Mouse (Mus musculus) fat pad, adult 2 months (tissue): Measurements from ENCODE around the gene Cyb5r4.
"Not testable (repeated sequence)": the region's sequence is repeated elsewhere in the genome, so short reads cannot be mapped to it uniquely, and the experiment has no call there.

Experiments used
- DNase-seq: peaks from one replicate; pipeline ENCODE4 v3.0.0-alpha.2; 2011; ENCODE audit warnings: low read depth, low spot score; ENCODE audit errors: extremely low read depth

Cyb5r4 gene

GRCm38 (mm10) chr9:87021778-87022523 is at the start of gene Cyb5r4:
Cyb5r4 (plus strand) TSS chr9:87022014.
- DNase-seq = peak; percentile 43

DNA sequence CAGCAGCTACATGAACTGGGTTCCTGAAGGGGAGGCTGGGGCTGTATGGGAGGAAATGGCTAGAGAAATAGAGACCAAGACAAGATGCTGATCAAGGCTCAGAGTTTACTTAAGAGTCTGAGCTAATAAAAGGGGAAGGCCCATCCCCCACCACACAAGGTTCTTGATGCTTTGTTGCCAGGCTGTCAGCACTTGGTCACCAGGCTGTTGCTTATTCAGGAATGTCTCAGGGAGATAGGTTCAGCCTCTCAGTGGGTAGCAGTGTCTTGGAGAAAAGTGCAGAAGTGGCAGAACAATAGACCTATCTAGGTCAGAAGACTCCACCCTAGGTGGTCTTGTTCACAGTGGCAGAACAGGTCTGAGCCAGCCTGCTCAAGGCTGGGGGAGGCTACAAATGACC is 49.3 kb upstream of the Cyb5r4 start:
- not testable (repeated sequence) for DNase-seq

DNA sequence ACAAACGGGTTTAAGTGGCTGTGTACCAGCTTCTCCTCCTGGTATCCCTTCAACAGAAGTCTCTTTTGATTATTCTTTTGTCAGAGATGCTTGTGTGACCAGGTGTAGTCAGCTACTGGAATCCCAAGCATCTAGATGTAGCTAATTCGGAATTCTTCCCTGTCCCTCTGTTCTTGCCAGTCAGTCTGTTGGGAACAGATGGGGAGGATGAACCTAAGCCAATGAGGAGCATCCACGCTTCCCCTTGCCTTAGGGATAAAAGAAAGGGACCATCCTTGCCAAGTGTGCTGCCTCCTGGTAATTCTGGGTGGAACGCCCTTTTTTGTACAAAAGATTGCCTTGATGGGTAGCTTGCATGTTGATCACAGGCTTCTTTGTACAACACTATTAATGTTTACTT is 48.3 kb upstream of the Cyb5r4 start:
- DNase-seq = no peak

GRCm38 (mm10) chr9:86976896-86977295 is 44.9 kb upstream of the Cyb5r4 start:
- no peak for DNase-seq

DNA sequence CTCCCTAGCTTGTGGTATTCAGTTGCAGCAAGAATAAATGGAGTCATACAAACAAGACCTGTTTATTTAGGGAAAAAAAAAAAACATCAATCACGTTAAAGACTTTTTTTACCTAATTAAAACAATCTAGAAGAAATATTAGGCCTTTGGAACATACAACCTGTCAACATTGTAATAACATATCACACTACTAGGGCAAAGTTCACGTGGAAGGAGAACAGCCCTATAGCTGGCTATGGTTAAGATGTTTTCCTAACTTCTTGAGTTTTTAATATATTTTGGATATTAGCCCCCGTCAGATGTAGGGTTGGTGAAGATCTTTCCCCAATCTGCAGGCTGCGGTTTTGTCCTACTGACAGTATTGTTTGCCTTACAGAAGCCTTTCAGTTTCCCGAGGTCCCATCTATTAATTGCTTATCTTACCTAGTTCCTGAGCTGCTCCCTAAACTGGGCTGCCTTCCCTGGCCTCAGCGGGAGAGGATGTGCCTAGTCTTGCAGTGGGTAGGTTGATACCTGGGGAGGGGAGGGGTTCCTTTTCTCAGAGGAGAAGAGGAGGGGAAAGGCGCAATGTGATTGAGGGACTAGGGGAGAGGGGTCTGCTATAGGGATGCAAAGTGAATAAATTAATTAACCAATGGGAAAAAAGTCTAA is 43.4 kb upstream of the Cyb5r4 start:
- no peak for DNase-seq

DNA sequence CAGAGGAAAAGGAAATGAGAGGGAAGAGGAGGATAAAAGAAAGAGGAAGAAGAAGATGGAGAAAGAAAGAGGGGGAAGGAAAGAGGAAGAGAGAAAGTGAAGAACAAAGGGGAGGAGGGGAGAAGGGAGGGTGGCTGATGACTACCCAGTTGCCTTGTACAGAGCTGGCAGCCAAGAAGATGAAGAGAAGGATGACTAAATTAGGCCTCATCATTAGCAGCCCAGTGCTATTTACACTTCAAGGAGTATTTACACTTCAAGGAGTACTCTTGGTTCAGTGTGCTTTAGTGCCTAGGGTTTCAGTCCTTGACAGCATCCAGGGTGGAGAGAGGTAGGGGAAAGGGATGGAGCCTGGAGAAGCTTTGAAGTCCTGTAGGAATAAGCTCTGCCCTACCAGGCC is 41.8 kb upstream of the Cyb5r4 start:
- DNase-seq = no peak

- DNase-seq = no peak
Observed at GRCm38 (mm10) chr9:86980942-86981341, 40.9 kb upstream of the Cyb5r4 start.

- no peak for DNase-seq
Observed at GRCm38 (mm10) chr9:86981551-86981950, 40.3 kb upstream of the Cyb5r4 start.

DNA sequence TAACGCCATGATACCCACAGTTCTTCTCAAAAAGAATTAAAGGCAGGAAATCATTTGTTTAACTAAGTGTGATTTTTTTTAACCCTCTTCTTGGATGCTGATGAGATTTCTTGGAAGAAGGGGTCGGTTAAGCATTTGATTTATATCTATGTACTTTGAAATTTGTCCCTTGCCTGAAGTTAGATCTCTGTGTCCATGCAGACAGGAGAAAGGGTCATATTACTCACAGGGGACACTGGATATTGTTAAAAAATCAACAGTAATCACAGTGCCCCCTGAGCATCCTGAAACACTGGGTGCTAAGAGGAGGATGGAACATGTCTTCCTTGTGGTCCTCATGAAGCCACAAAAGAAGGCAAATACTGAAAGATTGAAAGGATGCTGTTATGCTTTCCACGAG is 37.2 kb upstream of the Cyb5r4 start:
- no peak for DNase-seq

GRCm38 (mm10) chr9:86985105-86985504 is 36.7 kb upstream of the Cyb5r4 start:
- no peak for DNase-seq

DNA sequence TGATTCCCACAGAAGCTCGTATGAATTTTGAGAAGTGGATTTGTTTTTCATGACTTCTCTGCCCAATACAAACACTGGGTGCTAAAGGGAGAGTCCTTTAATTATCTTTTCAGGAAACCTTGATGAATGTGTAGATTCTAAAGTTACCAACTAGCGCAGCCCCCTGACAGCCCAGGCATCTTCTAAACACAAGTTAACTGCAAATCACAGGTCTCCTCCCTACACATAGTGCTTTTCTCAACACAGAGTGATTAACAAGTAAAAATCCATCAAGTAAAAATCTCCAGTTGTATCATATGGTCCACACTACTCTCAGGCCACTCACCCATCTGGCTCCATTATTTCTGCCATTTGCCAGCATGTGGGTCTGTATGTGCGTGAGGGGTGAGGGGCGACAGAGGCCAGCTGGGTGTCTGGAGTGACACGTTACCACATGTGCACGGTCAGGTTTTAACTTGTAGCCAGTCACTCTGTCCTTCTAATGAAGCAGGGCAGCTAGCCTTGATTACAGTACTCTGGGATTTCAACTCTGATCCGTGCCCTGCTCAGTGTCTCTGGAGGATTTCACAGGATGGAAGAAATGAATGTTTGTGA is 35.0 kb upstream of the Cyb5r4 start:
- DNase-seq = no peak

DNA sequence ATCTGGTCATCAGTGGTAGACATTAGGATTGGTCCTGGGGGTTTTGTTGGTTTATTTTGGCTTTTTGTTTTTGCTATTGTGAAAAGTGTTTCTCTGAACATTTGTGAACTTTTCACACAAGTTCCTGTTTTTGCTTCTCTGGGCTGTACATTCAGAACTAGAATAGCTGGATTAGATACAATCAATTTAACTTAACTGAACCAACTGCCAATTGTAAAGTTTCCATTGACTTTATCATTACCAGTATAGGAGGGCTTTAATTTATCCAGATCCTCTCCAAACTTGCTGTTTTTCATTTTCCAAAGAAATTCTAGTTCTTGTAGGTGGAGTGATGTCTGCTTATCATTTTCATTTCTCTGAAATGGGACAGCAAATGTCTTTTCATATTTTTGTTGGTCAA is 32.0 kb upstream of the Cyb5r4 start:
- DNase-seq = no peak

GRCm38 (mm10) chr9:86991758-86992157 is 30.1 kb upstream of the Cyb5r4 start:
- DNase-seq = no peak

GRCm38 (mm10) chr9:86997046-86997691 is 24.6 kb upstream of the Cyb5r4 start:
- no peak for DNase-seq

GRCm38 (mm10) chr9:86999956-87000582 is 21.7 kb upstream of the Cyb5r4 start:
- no peak for DNase-seq

DNA sequence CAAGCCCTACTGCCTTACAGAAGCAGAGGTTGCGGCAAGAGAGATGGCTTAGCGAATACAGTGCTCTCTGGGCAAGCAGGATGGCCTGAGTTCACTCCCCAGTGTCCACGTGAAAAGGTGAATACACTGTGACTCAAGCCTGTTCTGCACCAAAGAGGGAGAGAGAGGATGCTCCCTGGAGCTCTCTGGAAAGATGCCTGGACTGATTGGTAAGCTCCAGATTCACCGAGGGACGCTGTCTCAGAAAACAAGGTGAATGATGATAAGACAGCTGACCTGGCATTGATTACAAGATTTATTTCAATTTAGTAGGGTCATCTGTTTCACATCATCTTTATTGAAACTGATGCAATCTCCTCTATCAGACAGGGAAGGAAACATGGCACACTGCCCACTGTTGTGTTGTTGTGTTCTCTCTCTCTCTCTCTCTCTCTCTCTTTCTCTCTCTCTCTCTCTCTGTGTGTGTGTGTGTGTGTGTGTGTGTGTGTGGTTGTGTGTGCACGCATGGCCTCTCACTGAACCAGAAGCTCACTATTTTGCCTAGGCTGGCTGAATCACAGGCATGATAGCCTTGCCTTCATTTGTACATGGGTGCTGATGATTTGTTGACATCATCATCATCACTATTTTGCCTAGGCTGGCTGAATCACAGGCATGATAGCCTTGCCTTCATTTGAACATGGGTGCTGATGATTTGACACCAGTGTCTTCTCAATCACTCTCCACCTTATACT is 16.9 kb upstream of the Cyb5r4 start:
- DNase-seq = no peak

DNA sequence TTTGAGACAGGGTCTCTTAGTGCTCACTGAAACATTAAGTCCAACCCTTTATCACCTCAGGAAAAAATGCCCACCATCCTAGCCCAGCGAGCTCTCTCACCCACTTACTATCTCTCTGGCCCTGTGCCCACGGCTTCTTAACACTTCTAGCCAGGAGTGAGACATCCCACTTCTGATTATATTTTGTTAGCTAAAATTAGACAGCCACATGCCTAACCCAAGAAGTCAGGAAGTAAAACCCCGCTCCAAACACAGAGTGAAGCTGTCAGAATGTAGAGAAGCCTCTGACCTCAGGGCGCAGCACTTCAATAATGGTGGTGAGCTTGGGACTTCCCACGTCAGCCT is 16.4 kb upstream of the Cyb5r4 start:
- DNase-seq = no peak

DNA sequence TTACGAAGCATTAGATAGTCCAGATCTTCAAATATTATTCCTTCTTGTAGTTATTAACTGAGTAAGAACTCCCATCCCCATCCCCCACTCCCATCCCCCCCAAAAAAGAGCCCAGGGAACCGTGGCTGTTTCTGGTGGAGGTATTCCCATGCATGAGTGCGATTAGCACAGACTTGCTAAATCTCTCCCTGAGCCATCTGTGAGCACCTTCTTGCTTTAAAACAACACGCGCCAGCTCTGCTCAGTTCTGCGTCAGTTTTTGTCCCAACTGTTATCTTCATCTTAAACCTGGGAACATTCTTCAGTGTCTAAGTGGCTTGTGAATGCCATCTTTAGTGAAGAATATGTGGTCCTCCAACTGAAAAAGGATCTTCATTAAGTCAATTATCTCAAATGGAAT is 13.3 kb upstream of the Cyb5r4 start:
- DNase-seq = no peak

DNA sequence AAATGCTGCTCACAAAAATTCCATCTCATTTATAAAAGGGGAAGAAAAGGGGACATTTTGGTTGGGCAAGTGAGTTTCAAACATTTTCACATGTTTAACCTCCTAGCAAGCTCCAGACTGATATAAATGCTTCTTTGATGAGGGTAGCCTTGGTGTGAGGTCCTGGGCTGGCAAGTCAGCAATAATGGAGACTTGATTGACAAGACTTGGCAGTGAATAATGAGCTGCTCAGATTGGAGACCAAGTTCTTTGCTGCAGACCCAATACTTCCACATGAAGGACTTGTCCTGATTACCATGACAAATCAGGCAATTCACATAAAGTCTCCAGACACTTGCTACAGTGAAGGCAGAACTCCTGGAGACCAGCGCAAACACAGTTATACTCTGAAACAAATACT is 12.9 kb upstream of the Cyb5r4 start:
- DNase-seq = no peak

DNA sequence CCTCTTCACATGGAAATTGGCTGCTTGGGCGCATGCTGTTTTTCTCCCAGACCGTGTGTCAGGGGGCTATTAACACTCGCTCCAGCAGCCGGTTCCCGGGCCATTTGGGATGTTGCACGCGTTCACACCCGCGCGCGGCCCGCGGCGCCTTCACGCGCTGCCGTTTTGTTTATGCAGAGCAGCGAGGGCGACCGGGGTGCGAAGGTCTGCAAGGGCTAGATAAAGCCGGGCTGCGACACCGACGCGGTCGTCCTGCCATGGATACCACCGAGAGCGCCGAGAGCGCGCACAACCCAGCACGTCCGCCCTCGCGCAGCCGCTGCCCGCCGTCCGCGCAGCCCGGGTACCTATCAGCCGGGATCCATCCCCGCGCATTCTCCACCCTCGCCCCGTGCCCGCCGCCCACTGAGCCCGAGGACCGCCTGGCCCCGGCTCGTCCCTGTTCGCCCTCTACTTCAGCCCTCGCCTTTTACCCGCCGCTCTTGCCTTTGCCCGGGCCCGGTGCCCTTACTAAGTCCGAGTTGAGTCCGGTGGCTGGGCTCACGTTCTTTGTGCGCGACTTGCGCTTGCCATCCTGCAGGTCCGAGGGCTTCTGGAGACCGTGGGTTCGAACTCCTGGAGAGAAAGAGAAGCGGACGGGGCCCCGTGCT is 6.4 kb upstream of the Cyb5r4 start, which contains the start of gene Ripply2:
Ripply2 (plus strand) TSS at position 250 of the 650 bp plus-strand sequence.
- DNase-seq = no peak
